Mouse (Mus musculus): ENCODE measurements at regions not wholly inside any gene's neighbourhood (a gene's known extent, or its start where the extent isn't known, plus 50 kb on each side); places are given as distances from the start of the nearest gene placed in this dataset.

DNA sequence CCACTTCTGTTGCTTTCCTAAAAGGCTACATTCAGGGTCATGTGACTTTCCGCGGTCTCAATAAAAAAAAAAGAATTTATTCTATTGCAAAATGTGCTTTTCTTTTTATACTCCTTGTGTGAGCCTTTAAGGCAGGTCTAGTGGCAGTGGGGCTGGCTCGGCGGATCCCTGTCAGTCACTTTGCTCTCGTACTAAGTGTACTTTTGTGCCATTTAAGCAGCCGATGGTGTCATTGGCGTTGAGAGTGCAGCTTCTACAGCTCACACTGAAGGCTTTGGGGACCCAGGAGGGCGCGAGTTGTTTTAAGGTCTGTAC is 313.1 kb downstream of the Mtx2 start:
- DNase-seq (ENCODE audit: low read depth, low spot score) = no peak

DNA sequence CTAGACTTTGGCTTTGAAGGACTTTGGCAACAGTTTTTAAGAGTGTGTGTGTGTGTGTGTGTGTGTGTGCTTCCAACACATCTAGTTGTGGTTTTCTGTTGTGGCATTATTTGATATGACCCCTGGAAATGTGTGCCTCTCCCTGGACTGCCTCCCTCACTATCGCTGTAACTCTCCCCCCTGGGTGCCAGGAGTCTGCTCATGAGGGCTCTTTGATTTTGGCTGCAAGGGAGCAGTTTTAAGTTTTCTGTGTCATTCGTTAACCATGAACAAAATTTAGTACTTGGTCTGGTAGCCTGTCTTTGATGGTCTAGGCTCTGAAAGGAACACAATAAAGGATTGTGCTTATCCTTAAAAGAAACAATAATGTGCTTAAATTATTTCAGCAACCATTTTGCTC is 313.9 kb downstream of the Mtx2 start:
- no peak for DNase-seq (ENCODE audit: low read depth, low spot score)

DNA sequence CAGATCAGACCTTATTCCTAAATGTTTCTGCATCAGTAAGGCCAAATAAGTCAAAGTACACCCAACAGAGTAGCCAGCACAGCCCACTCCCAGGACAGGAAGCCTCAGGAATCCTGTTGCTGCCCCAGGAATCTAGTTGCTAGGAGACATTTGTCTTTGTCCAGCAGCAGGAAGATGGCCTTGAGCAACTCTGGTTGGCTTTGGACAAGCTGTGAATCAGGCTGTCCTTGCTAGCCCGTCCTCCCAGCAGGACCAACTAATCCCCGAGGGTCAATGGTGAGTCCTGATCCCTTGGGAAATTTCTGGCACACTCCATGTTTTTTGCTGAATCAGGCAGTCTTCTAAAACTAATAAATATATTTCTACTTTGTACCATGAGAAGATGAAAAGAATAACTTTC is 317.1 kb downstream of the Mtx2 start:
- no peak for DNase-seq (ENCODE audit: low read depth, low spot score)

DNA sequence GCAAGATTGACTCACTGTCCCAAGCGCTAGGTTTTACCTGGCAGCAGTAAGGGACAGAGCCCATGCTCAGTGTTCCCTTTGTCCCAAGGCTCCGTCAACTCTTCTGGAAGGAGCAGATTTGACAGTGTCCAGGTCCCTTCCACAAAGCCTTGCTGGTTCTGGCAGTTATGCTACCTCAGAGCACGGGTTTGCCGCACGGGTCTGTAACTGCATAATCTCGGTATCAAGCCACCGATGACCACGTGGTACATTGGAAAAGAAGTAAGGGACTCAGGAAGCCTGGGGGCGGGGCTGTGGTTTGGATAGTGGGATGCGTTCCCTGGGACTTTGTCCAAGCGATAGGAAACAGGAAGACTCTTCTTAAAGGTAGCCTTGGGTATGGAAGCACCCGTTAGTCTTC is 319.3 kb downstream of the Mtx2 start:
- DNase-seq (ENCODE audit: low read depth, low spot score) = no peak

DNA sequence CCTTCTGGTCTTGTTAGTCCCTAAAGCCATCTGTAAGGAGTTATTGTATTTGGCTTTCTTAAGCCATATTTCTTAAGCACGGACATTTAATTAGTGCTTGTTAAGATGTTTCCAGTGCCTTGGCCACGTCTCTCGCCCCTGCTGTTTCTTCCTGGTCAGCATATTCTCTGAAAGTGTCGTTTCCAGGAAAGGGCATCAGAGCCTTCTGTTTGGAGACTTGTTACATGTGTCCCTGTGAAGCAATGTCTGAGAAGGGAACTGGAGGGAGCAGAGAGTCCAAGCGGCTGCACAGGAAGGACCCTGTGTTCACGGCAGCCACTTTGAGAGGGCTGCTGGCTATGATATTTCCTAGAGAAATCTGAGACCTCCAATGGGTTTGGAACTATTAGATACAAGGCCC is 320.7 kb downstream of the Mtx2 start:
- DNase-seq (ENCODE audit: low read depth, low spot score) = no peak

DNA sequence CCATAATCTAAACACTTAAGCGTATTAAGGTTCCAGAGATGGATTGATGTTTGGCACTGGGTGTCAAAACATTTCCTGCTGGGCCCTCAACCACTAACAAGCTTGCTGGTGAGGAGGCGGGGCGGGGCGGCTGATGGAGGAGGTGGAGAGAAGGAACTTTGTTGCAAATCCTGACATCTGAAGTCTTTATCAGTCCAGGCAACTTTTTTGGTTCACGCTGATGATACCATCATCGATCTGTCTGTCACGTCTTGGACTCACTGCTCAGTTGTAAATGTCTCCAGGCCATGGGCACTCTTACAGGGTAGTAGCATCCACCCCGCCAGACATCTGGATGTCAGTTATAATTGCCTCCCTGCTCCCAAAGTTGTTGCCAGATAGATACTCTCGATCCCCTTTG is 321.8 kb downstream of the Mtx2 start:
- no peak for DNase-seq (ENCODE audit: low read depth, low spot score)

DNA sequence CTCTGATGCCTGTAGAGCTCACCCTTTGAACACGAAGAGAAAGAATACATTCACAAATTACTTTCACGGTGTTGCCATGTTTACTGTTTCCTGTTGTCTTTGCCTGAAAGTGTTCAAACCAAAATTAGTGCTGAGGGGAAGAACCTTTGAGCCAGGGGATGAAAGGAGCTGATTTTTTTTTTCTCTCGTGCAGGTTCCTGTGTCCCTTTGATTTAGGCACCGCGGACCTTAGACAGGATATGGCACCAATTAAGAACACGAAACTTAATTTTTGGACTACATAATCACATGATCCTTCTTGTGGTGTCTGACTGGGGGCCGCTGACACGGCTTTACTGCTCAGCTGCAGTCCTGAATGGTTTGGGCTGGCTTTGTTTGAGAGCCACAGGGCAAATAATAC is 322.4 kb downstream of the Mtx2 start:
- no peak for DNase-seq (ENCODE audit: low read depth, low spot score)

DNA sequence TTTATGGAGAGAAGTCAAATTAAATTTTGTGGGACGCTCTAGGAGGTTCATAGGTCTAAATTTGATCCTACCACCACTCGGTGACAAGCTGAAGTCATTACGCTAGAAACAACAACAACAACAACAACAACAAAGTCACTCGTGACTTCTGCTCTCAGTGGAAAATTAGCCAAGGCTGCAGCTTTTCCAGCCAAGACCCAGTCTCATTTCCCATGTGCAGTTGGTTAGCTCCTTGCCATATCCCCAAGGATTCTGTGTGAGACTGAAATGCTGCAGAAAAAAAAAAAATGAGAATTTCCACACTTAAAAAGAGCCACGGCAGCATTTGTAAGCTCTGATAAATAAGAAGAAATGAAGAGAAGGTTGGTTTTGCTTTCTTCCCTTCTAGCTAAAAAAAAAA is 323.4 kb downstream of the Mtx2 start:
- no peak for DNase-seq (ENCODE audit: low read depth, low spot score)

DNA sequence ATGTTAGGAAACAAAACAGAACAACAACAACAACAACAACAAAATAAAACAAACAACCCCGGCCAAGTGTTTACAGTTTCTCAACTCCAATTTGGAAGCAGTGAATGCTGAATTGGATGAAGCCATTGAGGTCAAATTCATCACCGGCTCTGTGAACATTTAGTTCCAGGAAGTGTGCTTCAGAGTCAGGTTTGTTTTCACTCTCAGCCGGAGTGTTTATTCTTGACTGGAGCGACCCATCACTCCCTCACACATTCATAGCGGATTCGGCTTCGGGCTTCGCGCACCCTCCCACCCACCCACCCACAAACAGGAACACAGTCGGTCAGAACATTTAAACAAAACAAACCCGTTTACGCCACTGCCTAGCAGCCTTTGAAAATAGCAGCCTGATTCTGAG is 324.0 kb downstream of the Mtx2 start:
- no peak for DNase-seq (ENCODE audit: low read depth, low spot score)

DNA sequence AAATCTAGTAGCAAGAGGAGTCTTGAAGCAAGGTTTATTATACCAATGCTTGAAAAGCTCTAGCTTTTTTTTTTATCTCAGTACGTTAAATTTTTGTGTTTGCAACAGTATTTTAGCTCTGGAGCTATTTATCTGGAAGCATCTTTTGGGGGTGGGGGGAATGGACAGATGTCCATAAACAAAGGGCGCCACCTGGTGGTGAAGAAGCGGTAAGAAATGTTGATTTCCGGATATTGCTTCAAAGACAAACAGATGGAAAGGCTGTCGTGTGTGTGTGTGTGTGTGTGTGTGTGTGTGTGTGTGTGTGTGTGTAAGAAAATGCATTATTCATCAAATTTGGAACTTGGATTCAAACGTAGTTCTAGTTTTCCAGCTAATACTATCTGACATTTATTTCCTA is 325.4 kb downstream of the Mtx2 start:
- DNase-seq (ENCODE audit: low read depth, low spot score) = peak; percentile 62

DNA sequence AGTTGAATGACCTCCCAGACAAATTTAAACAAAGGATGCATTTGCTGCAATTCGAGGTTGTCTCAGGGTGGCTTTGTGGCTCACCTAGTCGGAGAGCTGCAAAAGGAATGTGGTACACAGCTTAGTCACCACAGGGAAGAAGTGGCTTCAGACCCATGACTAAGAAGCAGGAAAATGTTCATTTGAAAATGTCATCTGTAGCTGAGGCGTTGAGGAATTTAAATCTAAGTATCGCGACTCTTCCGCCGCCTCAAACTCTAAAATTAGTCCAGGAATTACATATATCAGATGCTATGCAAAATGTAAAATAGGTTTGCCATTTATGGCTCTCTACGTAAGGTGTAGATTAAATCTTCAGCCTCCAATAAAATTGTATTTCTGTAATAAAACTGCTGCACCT is 325.9 kb downstream of the Mtx2 start:
- DNase-seq (ENCODE audit: low read depth, low spot score) = no peak

DNA sequence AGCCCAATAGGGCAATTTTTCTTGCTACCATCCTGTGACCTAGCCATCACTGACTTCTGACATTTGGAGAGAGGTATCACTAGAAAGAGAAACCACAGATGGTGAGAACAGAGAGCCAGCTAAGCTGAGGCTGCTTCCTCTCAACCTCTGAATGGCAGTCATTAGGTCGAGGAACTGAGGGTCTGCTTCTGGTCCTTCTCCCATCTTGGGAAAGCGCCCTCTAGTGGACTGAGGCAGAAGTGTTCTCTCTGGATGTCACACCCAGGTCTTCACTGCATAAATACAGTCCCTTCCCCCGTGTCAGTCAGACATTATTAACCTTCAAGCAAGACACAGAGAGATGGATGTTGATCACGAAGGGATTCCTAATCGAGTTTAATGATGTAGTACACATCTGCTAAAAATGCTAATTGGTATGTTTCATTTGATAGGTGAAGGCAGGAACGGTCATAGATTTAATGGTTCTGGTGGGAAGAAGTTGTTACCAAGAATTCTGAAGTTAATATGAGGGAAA is 326.9 kb downstream of the Mtx2 start:
- DNase-seq (ENCODE audit: low read depth, low spot score) = peak; percentile 63

DNA sequence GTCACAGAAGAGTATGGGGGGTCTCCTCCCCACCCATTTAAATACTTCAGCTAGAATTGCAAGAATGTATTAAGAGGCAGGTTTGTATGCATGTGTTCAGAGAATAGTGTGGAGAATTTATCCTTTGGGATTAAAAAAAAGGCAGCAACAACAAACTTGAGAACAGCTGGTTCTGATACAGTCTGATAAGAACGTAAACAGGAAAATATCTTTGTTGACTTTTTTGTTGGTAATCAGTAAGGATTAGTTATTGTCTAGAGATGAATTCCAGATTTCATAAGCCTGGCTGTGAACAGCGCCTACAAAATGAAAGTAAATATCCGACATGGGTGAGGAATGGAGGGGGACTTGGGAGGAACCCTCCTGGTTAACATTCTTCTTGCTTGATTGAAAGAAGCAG is 328.8 kb downstream of the Mtx2 start:
- DNase-seq (ENCODE audit: low read depth, low spot score) = no peak

DNA sequence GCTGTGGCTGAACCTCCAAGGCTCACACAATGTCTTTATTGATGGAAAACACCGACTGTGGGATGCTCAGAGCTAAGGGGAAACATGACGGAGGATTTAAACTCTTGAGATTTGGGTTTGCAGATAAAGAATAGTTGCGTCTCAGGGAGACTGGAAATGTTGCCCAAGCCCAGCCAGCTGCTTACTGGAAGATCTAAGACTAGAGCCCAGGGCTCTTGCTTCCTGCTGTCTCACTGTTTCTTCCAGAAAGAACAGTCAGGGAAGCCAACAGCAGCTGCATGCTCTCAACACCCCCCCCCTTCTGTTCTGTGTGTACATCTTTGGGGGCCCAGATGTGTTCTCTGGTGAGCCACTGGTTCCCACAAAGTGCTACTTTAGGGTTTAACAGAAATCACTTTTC is 333.0 kb downstream of the Mtx2 start:
- no peak for DNase-seq (ENCODE audit: low read depth, low spot score)

DNA sequence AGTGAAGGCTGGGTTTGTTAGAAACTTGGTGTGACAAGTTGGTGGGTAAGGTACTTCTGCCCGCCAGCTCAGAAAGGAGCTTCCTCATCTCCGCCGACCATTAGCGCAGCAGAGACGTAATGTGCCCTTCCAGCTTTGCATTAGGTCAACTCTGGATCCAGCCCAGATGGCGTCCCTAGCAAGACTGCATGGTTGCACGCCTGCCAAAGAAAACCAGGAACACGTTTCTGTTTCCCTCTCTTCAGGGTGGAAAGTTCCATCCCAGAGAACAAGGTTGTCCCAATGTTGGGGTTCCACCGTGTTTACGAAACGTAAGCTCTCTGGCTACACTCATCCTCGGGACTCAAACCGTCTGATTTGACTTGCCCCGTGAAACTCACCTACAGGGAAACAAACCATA is 335.5 kb downstream of the Mtx2 start:
- no peak for DNase-seq (ENCODE audit: low read depth, low spot score)

DNA sequence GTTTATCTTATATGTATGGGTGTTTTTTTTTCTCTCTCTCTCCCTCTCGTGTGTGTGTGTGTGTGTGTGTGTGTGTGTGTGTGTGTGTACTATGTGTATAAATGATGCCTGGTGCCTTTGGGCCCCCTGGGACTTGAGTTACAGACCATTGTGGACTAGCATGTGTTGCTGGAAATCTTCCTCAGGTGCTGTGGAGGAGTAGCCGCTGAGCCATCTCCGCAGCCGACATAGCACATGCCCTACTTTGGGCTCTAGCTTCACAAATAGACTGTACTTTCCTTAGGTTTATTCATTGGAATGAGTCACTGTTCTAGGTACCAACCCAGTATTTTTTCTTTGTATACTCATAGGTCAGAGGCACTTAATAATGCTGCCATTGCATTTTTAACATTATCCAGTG is 339.4 kb downstream of the Mtx2 start:
- DNase-seq (ENCODE audit: low read depth, low spot score) = no peak

DNA sequence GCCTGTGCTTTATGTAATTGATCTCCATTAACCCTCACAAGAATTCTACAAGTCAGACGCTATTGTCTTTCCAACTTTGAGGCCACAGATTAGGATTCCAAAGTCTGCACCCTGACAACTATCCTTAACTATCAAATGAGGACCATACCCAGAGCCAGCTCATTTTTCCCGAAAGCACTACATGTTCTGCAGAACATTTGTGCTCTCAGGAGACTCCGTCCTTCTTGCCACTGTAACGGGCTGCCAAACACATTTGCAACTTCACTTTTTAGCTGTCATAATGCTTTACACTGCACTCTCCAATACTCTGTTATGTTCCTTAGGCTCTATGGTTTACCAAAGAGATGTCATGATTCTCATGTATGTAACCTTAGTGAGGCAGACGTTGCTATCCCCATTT is 350.7 kb downstream of the Mtx2 start:
- DNase-seq (ENCODE audit: low read depth, low spot score) = no peak

DNA sequence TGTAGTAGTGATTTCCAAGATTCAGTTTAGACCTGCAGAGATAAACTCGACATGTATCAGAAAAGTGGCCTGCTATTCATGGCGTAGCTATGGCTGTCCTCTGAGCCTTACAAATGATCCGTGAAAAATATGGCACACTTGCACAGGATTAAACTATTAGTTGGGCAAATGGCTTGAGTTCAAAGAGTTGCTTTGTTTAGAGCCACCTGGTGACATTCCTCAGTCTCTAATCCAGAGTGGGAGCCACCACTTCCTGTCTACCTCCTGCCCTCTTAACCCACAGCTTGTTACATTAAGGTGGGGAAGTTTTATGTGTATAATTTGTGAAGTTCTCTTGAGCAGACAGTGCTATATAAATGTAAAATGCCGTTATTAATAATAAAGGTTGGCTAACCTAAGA is 357.7 kb downstream of the Mtx2 start:
- DNase-seq (ENCODE audit: low read depth, low spot score) = no peak

DNA sequence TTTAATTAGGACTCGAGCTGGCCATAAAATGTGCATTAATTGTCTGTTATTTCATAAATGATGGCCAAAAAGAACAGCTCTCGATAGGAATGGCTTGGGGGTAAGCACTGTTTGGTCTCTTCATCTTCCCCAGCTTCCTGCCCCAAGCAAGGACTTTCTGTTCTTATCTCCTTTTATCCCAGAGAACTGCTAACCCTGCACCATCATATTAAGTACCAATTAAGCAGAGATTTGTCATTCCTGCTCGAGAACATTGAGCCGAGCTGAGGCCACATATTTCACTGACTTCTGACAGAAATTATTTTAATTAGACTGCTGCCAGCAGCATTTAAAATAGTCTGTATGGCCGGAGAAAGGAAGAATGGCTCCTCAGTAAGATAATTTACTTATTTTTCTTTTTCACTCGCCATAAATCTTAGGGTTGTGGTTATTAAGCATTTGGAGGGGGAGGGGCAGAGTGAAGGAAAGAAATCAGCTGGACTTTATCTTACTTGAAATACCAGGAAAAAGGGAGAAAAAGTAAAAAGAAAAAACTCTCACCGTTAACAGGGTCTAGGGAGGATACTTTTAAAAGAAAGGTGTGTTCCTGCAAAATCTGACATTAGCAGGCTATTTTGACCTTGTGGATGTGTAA is 377.1 kb downstream of the Mtx2 start:
- DNase-seq (ENCODE audit: low read depth, low spot score) = no peak

DNA sequence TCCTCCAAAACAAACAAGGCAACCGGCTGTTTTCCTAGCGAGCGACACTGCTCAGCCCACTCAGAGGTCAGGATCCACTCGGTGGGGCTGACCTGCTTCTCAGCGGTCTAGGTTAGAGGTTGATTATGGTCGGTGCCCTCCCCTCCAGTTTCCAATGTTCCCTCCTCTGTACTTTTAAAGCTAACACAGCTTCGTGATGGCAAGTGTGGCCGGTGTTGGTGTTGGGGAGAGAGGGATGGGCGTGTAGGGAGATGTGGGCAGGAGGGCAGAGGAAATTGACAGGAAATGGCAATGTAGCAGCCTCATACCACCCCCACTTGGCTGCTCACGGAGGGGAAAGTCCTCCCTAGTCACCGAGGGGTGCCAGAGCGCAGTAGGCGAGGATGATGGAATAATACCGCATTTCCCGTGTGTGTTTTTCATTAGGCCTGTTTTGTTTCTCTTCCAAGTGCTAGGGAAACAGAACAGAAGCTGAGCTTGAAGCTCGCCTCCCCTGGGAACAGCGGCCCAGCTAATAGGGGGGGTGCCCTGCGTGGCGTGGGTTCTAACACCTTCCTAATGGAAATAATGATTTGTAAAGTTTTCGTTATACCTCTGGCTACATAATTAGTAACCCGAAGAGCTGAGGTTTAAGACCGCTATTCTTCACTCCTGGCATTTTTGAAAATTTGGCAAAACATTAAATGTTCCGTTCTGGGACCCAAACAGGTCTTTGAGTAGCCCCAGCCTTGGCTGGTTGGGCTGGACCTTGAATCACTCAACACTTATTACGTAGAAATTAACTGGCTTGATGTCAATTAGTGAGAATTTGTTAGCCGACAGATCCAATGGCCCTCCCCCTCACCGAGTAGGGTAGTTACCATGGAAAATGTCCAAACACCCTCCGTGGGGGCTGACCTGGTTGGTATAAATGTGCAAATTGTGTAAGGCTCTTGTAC is 383.5 kb downstream of the Mtx2 start:
- no peak for DNase-seq (ENCODE audit: low read depth, low spot score)

DNA sequence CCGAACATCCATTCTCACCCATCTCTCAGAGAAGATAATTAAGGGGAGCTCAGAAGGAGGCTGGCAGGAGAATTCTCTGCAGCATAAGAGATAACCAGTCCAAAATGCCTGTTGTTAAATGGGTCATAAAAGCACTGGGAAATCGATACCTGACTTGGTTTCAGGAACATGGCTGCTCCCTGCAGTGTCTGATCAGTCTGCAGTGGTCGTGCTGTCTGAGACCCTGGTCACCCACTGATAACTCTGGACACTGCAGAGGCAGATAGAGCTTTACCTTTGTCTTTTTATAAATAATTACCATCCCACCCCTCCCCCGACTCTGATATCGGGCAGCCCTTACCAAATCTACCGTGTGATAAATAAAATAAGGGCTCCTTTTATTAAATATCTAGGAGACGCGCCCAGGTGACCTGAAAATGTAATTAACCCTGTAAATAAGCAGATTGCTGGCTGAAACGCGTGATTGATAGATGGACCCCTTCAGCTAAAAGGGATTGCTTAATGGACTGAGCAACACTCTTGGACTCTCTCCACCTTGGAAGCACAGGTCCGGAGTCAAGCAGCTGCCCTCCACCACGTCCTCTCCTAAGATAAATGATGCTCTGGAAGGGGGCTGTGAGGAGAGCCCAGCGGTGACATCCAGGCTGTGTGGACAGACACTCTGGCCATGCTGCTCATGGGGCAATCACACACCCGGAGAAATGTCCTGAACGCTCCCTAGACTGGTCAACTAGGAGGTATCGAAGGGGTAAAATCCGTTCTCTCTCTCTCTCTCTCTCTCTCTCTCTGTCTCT is 384.4 kb downstream of the Mtx2 start:
- no peak for DNase-seq (ENCODE audit: low read depth, low spot score)

DNA sequence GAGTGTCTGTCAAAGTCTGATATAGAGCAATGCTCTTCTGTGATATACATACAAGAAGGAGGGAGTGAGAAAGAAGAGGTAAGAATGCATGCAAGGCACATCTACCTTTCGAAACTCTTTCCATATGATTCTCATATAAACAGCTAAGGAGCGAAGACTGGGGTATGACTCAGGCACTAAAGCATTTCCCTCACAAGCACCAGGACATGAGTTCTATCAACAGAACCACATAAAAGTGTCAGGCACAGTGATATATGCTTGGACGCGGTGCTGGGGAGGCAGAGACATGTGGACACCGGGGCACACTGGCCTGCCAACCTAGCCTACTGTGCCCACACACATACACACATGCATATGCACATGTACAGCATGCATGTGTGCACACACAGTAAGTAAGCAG is 391.3 kb downstream of the Mtx2 start:
- DNase-seq (ENCODE audit: low read depth, low spot score) = no peak

Measured in A20 (cell line).